Mouse (Mus musculus) lung, embryonic 15.5 days (tissue): ENCODE results near the gene Gab1. TPM values are rescaled to one million over a fixed set of nuclear protein-coding genes. Genes with fewer than 3 reads are reported as not detected.

ENCODE experiments used
- ATAC-seq: fragments of 200-750 bp; cut with Nextera tagmentation; 2 replicates; pipeline ENCODE4 v1.8.0; 2017; ENCODE audit warnings: moderate number of reproducible peaks, borderline replicate concordance; ENCODE audit not compliant: low FRiP score, low TSS enrichment; ENCODE audit errors: extremely low read depth
- H3K27ac ChIP-seq: fragments of 300-500 bp; sonication (generic); 2 replicates; pipeline ENCODE4 v1.5.1; 2015; ENCODE audit warnings: moderate library complexity, mild to moderate bottlenecking, inconsistent platforms
- H3K27me3 ChIP-seq: fragments of 300-500 bp; sonication (generic); 2 replicates; pipeline ENCODE4 v1.6.1; 2015; ENCODE audit warnings: inconsistent platforms
- H3K36me3 ChIP-seq: fragments of 300-500 bp; sonication (generic); 2 replicates; pipeline ENCODE4 v1.6.1; 2015; ENCODE audit warnings: inconsistent platforms
- H3K4me1 ChIP-seq: fragments of 300-500 bp; sonication (generic); 2 replicates; pipeline ENCODE4 v1.6.1; 2015; ENCODE audit warnings: inconsistent platforms
- H3K4me2 ChIP-seq: fragments of 300-500 bp; sonication (generic); 2 replicates; pipeline ENCODE4 v1.6.1; 2015; ENCODE audit warnings: inconsistent platforms, mild to moderate bottlenecking, moderate library complexity
- H3K4me3 ChIP-seq: fragments of 300-500 bp; sonication (generic); 2 replicates; pipeline ENCODE4 v1.5.1; 2015; ENCODE audit warnings: mild to moderate bottlenecking, inconsistent platforms
- H3K9ac ChIP-seq: fragments of 300-500 bp; sonication (generic); 2 replicates; pipeline ENCODE4 v1.6.1; 2015; ENCODE audit warnings: inconsistent platforms
- H3K9me3 ChIP-seq: fragments of 300-500 bp; sonication (generic); 2 replicates; pipeline ENCODE4 v1.6.1; 2016; ENCODE audit warnings: inconsistent platforms
- WGBS: fragments of 180-500 bp; shearing (Covaris S2); methylation state at CpG from one replicate; pipeline ENCODE4 v1.1.7; 2015; 5-methylcytosine and 5-hydroxymethylcytosine counted together
- polyA plus RNA-seq: library from polyadenylated mRNA; unstranded; fragments of >200 nt; fragmentation: Nextera tagmentation; extraction: Ambion mirVana; gene quantifications from 2 replicates; pipeline ENCODE4 v1.2.1, GENCODE M21; 2015

Gene Gab1
- polyA plus RNA-seq, 1 experiment from 2014 or later, result 22.2 TPM

DNA sequence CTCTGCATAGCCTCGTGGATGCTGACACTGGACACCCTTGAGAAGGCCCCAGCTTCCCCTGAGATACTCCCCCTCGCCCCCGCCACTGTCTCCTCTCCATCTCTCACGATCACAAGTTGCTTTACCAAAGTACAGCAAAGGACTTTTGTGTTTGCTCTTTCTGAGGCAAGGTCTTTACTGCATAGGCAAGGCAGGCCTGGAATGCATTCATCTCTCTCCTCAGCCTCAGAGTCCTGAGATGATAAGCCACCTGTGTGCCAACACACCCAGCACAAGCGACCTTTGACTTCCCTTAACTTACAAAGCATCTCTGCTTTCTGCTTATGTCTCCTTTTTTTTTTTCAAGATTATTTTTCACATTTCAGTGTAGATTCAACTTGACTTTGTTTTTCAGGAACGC lies 61.3 kb downstream of the Gab1 start:
- ATAC-seq, result no peak
- H3K4me1 ChIP-seq, result peaks cover 18% of the 10 kb centered on the region
- no peaks in the 10 kb centered on the region for H3K27me3 ChIP-seq
- no peak overlapping the region for H3K27ac ChIP-seq
- no peaks in the 10 kb centered on the region for H3K36me3 ChIP-seq
- no peak overlapping the region for H3K9ac ChIP-seq
- no peak overlapping the region for H3K4me3 ChIP-seq
- WGBS, result 57% methylated on average over 6 of the region's 6 CpGs
- no peaks in the 10 kb centered on the region for H3K9me3 ChIP-seq
- no peak overlapping the region for H3K4me2 ChIP-seq

DNA sequence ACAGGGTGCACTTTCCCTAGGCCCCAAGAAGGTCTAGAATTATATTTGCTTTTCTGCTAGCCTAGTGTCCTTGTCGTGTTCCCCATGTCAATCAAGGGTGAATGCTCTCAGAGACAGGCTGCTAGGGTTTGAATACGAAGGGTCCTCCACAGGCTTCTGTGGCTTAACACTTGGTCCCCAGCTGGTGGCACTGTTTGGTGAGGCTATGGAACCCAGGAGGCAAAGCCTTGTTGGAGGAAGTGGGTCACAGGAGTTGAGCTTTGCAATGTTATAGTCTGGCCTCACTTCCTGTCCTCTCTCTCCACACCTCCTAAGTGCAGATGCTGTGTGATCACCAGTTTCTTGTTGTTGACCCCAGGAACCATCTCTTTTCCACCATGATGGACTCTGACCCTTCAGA lies 63.3 kb downstream of the Gab1 start:
- H3K36me3 ChIP-seq, result no peaks in the 10 kb centered on the region
- H3K4me3 ChIP-seq, result no peak overlapping the region
- ATAC-seq, result no peak
- no peak overlapping the region for H3K27ac ChIP-seq
- no peaks in the 10 kb centered on the region for H3K9me3 ChIP-seq
- no peak overlapping the region for H3K4me2 ChIP-seq
- H3K27me3 ChIP-seq, result no peaks in the 10 kb centered on the region
- no peak overlapping the region for H3K9ac ChIP-seq
- H3K4me1 ChIP-seq, result peaks cover 27% of the 10 kb centered on the region
- 76% methylated on average over 2 of the region's 2 CpGs for WGBS

DNA sequence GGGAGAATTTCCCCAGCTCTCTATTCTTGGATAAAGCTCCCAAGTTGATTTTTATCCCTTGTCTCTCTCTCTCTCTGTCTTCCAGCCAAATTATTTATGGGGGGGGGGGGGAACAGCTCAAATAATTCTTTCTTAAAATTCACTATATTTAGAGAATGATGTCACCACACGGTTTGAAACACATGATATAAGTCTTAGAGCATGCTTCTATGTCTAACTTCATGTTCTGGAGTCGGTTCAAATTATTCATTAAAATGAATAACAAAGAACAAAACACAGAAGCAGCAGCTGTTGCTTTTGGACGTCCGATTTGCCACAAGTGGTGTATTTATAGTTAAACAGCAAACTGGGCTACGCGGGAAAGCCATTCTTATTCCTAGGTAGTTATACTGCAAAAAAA lies 65.1 kb downstream of the Gab1 start:
- ATAC-seq, result no peak
- WGBS, result 47% methylated on average over 6 of the region's 6 CpGs
- H3K27me3 ChIP-seq, result no peaks in the 10 kb centered on the region
- no peak overlapping the region for H3K27ac ChIP-seq
- no peak overlapping the region for H3K4me2 ChIP-seq
- no peaks in the 10 kb centered on the region for H3K9me3 ChIP-seq
- no peak overlapping the region for H3K9ac ChIP-seq
- no peak overlapping the region for H3K4me3 ChIP-seq
- peaks cover 38% of the 10 kb centered on the region for H3K4me1 ChIP-seq
- H3K36me3 ChIP-seq, result no peaks in the 10 kb centered on the region

DNA sequence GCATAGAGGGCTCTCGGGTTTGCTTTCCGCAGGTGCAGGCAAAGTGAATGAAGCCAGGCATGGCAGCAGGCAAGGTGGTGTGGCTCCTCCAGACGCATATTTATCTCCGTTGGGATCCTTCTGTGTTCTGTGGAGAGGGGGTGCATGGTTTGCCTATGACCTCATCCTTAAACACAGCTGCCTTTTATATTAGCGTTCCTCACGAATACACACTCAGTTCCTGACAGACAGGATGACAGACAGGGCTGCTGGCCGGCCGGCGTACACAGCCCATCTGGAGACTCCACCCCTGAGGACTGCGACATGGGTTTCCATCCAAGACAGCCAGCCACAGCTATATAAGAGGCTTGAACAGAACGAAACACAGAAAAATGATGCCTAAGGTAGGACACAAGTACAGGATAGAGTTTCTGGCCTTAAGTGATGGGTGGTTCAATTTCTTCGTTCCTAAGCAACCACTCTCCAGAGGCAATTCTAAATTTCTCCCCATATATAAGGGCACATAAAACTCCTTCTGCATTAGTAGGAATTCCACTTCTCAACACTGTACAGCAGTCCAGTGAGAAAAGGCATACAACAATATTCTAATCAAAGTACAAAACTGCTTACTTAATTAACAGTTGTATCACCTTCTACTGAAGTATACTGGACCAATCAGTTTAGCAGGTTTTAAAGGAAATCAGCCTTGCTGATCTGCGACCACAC lies 66.1 kb downstream of the Gab1 start:
- peak; percentile 81; the same call in 1 of the 2 replicates for ATAC-seq
- H3K36me3 ChIP-seq, result no peaks in the 10 kb centered on the region
- H3K4me1 ChIP-seq, result peaks cover 38% of the 10 kb centered on the region
- H3K9me3 ChIP-seq, result no peaks in the 10 kb centered on the region
- no peaks in the 10 kb centered on the region for H3K27me3 ChIP-seq
- no peak overlapping the region for H3K4me3 ChIP-seq
- 23% methylated on average over 13 of the region's 13 CpGs for WGBS
- H3K27ac ChIP-seq, result 0 out of 2 replicates have a peak overlapping the region, but pooled peaks have one; percentile 34
- no peak overlapping the region for H3K4me2 ChIP-seq
- H3K9ac ChIP-seq, result no peak overlapping the region

DNA sequence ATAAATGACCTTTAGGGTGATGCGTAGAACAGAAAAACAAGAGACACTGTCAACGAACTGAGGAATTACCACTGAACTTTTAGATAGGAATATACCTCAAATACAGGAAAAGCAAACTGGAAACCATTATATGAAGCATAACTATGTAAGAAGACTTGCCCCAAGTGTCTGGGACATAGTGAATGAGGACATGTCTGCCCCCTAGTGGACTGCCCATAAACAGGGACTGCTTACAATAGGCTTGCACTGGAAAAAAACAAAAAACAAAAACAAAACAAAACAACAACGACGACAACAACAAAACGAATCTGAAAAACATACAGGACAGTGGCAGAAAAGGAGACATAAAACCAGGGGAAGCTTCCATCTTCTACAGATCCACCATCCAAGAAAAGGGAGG lies 66.9 kb downstream of the Gab1 start:
- 74% methylated on average over 5 of the region's 5 CpGs for WGBS
- H3K27me3 ChIP-seq, result no peaks in the 10 kb centered on the region
- no peaks in the 10 kb centered on the region for H3K9me3 ChIP-seq
- no peak overlapping the region for H3K4me2 ChIP-seq
- no peak overlapping the region for H3K9ac ChIP-seq
- ATAC-seq, result no peak
- no peaks in the 10 kb centered on the region for H3K36me3 ChIP-seq
- H3K4me1 ChIP-seq, result peaks cover 42% of the 10 kb centered on the region
- H3K27ac ChIP-seq, result no peak overlapping the region
- no peak overlapping the region for H3K4me3 ChIP-seq

DNA sequence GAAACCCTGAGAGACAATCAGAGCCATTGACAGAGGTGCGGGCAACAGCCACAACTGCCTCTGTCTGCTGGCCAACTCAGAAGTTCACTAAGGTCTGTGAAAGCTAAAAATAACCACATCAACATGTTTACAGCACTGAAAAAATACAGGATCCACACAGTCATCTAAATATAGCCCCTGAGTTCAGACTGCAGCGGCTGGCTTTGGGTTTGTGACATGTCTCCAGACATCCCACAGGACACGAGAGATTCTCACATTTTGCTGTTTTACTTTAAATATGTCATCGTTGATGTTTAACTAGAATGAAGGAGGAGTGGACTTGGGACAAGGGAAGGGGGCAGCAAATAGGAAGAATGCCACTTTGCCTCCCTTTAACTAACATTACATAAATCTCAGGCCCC lies 68.7 kb downstream of the Gab1 start:
- H3K4me2 ChIP-seq, result no peak overlapping the region
- ATAC-seq, result no peak
- 37% methylated on average over 4 of the region's 4 CpGs for WGBS
- H3K27me3 ChIP-seq, result no peaks in the 10 kb centered on the region
- H3K4me1 ChIP-seq, result peaks cover 46% of the 10 kb centered on the region
- no peak overlapping the region for H3K4me3 ChIP-seq
- H3K36me3 ChIP-seq, result no peaks in the 10 kb centered on the region
- H3K9me3 ChIP-seq, result no peaks in the 10 kb centered on the region
- H3K27ac ChIP-seq, result peak overlapping the region; percentile 58
- no peak overlapping the region for H3K9ac ChIP-seq

DNA sequence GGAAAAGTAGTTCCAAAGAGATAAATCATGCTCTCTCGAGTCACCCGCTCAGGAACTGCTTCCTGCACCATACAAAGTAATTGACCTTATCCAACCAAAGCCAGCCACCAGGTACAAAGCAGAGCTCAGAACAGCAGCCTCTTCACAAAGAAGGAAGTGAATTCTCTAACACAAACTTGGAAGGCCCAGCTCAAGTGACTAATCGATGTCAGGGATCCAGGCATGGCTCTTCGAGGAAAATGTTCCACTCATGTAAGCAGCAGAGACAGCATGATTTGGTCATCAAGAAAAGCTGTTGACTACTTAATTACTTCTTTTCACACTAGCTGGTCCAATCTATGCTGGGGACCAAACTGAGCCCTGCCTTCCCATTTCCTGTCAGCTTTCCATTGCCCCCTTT lies 69.4 kb downstream of the Gab1 start:
- no peak for ATAC-seq
- H3K9me3 ChIP-seq, result no peaks in the 10 kb centered on the region
- 52% methylated on average over 4 of the region's 4 CpGs for WGBS
- no peaks in the 10 kb centered on the region for H3K36me3 ChIP-seq
- H3K27me3 ChIP-seq, result no peaks in the 10 kb centered on the region
- H3K27ac ChIP-seq, result peak overlapping the region; percentile 2; the same call in 1 of the 2 replicates
- H3K9ac ChIP-seq, result no peak overlapping the region
- H3K4me2 ChIP-seq, result no peak overlapping the region
- H3K4me3 ChIP-seq, result no peak overlapping the region
- H3K4me1 ChIP-seq, result peaks cover 46% of the 10 kb centered on the region

DNA sequence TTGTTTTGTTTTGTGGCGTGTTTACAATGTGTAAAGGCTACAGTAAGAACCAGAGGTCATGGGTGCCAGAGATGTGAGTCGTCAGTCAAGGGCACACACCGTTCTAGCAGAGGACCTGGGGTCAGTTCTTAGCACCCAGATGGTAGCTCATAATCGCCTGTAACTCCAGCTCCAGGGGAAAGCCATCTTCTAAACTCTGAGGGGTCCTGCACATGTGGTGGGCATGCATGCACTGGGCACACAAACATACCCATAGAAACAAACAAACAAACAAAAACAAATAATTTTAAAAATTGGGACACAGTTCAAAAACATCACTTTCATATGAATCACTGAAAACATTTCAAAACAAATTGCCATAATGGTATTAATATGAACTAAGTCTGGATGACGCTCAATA lies 69.9 kb downstream of the Gab1 start:
- no peak overlapping the region for H3K4me2 ChIP-seq
- no peak overlapping the region for H3K27ac ChIP-seq
- peaks cover 46% of the 10 kb centered on the region for H3K4me1 ChIP-seq
- ATAC-seq, result no peak
- H3K9ac ChIP-seq, result no peak overlapping the region
- WGBS, result 89% methylated on average over 5 of the region's 5 CpGs
- no peak overlapping the region for H3K4me3 ChIP-seq
- no peaks in the 10 kb centered on the region for H3K36me3 ChIP-seq
- no peaks in the 10 kb centered on the region for H3K27me3 ChIP-seq
- no peaks in the 10 kb centered on the region for H3K9me3 ChIP-seq

DNA sequence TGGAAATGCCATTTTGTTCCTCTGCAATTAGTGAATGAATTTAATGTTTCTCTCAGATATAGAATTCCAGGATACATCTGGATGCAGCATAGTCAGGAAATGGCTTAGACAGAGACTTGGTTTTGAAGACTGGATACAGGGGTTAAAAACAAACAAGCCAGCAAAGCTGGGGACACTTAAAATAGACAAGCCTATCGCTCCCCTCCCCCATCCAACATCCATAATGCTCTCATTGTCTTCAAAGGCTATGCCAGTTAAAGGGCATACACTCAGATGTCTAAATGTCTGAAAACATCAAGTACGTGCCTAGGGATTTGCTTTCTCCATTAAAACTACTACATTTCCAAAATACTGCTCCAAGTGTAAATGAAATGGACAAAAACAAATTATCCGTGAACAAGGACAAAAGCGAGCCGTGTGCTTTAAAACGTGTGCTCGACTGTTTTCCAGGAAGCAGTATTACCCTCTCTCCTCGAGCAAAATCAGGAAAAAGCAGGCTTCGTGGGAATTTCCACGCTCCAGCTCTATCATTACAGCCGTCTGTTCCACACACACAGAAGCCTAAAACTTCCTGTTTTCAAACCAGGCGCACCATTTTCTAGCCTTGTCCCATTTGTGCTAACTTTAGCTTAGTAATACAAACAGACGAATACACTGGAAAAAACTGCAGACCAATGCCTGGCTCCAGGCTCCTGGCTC lies 72.4 kb downstream of the Gab1 start:
- 24% methylated on average over 13 of the region's 13 CpGs for WGBS
- no peaks in the 10 kb centered on the region for H3K36me3 ChIP-seq
- peak overlapping the region; percentile 1; the same call in 1 of the 2 replicates for H3K4me2 ChIP-seq
- no peaks in the 10 kb centered on the region for H3K9me3 ChIP-seq
- 0 out of 2 replicates have a peak, but pooled peaks have one; percentile 8 for ATAC-seq
- peaks cover 35% of the 10 kb centered on the region for H3K4me1 ChIP-seq
- no peak overlapping the region for H3K9ac ChIP-seq
- H3K27ac ChIP-seq, result peak overlapping the region; percentile 35
- no peak overlapping the region for H3K4me3 ChIP-seq
- H3K27me3 ChIP-seq, result no peaks in the 10 kb centered on the region

DNA sequence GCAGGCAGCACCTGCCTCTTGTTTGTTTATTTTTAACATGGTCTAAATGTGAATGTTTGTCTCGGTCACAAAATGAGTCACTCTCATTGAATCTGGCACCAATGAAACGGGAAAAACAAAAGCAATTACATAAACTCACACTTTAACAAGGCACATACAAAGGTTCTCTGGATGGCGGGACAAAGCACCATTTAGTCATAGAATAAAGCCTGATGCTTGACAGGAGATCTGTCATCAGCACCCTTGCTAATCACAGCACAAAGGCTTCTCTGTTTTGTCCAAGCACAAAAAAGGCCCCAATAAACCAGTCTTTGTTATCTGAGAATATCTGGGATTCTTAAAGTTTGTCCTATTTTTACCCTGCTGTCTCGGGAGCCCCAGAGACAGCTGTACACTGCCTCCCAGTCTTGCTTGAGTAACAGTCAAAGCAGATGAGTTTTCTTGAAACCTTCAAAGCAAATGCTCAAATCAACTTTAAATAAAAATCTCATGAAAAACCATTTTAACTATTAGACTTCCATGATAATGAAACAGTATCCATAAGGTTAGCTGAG lies 76.2 kb downstream of the Gab1 start:
- H3K36me3 ChIP-seq, result peaks cover 3% of the 10 kb centered on the region; the same call in 1 of the 2 replicates
- H3K27ac ChIP-seq, result no peak overlapping the region
- H3K4me2 ChIP-seq, result no peak overlapping the region
- no peaks in the 10 kb centered on the region for H3K27me3 ChIP-seq
- 35% methylated on average over 4 of the region's 4 CpGs for WGBS
- no peak overlapping the region for H3K9ac ChIP-seq
- no peak overlapping the region for H3K4me3 ChIP-seq
- no peak for ATAC-seq
- peaks cover 16% of the 10 kb centered on the region for H3K4me1 ChIP-seq
- H3K9me3 ChIP-seq, result no peaks in the 10 kb centered on the region

DNA sequence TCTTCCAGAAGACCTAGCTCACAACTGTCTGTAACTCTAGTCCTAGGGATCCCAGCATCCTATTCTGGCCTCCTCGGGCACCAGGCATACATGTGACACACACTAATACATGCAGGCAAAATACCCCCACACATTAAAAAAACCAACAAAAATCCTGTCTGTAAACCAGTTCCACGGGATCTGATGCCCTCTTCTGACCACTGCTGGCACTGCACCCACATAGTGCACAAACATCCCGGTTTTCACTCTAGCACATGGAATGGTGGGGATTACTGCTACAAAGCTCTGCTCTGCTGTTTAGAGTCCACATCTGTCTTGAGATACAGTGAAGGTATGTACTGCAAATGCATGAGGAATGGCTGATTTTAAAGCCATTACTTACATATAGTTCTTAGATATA lies 81.5 kb downstream of the Gab1 start:
- 94% methylated on average over 3 of the region's 3 CpGs for WGBS
- Histone ChIP-seq H3K27ac (no peak overlapping the region), H3K4me2 (no peak overlapping the region), H3K9me3 (no peaks in the 10 kb centered on the region), H3K4me1 (peaks cover 14% of the 10 kb centered on the region; the same call in 1 of the 2 replicates), H3K4me3 (no peak overlapping the region), H3K36me3 (peaks cover 10% of the 10 kb centered on the region; the same call in 1 of the 2 replicates), H3K9ac (no peak overlapping the region), H3K27me3 (no peaks in the 10 kb centered on the region)
- ATAC-seq, result no peak

DNA sequence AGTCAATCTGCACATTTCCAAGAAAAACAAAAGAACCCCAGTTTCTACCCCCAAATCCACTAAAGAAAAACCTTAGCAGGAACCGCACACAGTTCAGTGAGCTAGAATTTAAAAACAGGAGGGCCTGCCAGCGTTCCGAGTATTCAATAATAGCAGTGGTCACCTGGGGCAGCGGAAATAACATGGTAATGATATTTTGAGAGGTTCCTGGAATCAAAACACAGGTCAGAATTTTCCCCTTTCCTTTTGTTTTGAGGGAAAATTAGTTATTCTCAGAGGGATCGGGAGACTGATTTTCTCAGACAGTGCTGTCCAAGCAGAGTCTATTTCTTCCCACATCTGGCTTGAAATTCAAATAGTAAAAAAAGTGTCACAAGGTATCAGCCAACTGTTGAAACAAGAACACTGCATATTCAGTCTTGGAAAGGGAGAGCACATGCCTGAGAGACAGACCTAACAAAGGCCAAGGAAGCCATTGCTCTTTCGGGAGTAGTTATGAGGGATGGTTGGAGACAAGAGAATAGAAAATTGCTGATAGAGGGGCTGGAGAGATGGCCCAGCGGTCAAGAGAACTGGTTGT lies 82.0 kb downstream of the Gab1 start:
- WGBS, result 92% methylated on average over 7 of the region's 7 CpGs
- no peak overlapping the region for H3K4me3 ChIP-seq
- ATAC-seq, result no peak
- H3K36me3 ChIP-seq, result peaks cover 10% of the 10 kb centered on the region; the same call in 1 of the 2 replicates
- no peaks in the 10 kb centered on the region for H3K27me3 ChIP-seq
- no peak overlapping the region for H3K4me2 ChIP-seq
- no peak overlapping the region for H3K9ac ChIP-seq
- H3K4me1 ChIP-seq, result peaks cover 10% of the 10 kb centered on the region; the same call in 1 of the 2 replicates
- H3K27ac ChIP-seq, result no peak overlapping the region
- no peaks in the 10 kb centered on the region for H3K9me3 ChIP-seq
